8 mouse cellular contexts compared by ENCODE assay signal in the genomic region with DNA sequence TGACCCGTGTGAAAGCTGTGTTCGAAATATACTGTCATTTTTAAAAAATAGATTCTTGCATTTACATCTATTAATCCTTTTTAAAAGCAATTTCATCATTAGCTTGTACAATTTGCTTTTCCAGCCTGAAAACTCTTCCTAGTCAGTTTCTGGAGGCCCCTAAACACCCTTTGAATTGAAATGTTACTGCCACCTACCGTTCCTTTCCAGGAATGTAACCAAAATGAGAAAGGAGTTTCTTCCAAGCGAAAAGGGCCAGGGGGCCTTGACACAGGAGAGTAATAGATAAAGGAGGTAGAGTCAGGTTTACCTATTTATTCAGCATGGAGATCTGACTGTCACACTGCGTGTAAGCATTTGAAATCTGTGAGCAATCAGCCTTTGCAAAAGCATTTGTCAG.
DNase-seq lines count a peak whose midpoint lies in the region; ATAC-seq and TF ChIP-seq lines count a peak whose summit lies in the region.

No protein-coding gene starts in this region.

- DNase-seq in cerebellum, adult 2 months, result peak in 1 of 2 experiments; percentile 41
- DNase-seq in cerebellum, adult 9-11 months, result no peak
- DNase-seq in B cell, adult 2 months, result peak; percentile 9 to 22
- peak; percentile 12 to 66 for DNase-seq in cerebellum, postnatal 25 days
- peak; percentile 56 for DNase-seq in heart, postnatal 0 days (ENCODE audit: low spot score)
- DNase-seq in left cerebral cortex, postnatal 10 days (ENCODE audit: extremely low spot score in 1 of 2, low spot score in 2 of 2), result peak; percentile 33 to 61
- peak; percentile 77 for DNase-seq in retina, embryonic 14.5 days (ENCODE audit: low spot score)
- DNase-seq in spleen, postnatal 4 days (ENCODE audit: low spot score in 2 of 2), result no peak

- H3K9me3 ChIP-seq in heart, postnatal 0 days (replicated peaks; ENCODE audit: control insufficient read depth, low read length), result no peaks in the 10 kb centered on the region

- no peak overlapping the region for H3K4me2 ChIP-seq in heart, postnatal 0 days (ENCODE audit: low read depth, low read length)

- 26% methylated on average over 5 of the region's 5 CpGs for WGBS in cerebellum, adult 2 months
- 28% methylated on average over 5 of the region's 5 CpGs for WGBS in heart, postnatal 0 days

- no peaks in the 10 kb centered on the region for H3K4me1 ChIP-seq in cerebellum, adult 2 months (ENCODE audit: control insufficient read depth, insufficient read depth, low read length)
- no peaks in the 10 kb centered on the region for H3K4me1 ChIP-seq in heart, postnatal 0 days (ENCODE audit: control insufficient read depth, insufficient read depth)

- TF ChIP-seq POLR2A in cerebellum, adult 2 months (IDR thresholded peaks at IDR 0.05; ENCODE audit: borderline replicate concordance, insufficient read depth, low read length), result no peak

- H3K27me3 ChIP-seq in cerebellum, adult 2 months (ENCODE audit: control insufficient read depth, insufficient read depth, low read length), result no peaks in the 10 kb centered on the region
- no peaks in the 10 kb centered on the region for H3K27me3 ChIP-seq in heart, postnatal 0 days (ENCODE audit: control insufficient read depth, insufficient read depth, low read length)

- no peak for ATAC-seq in heart, postnatal 0 days (ENCODE audit: insufficient read depth, low read depth)

- TF ChIP-seq CTCF in cerebellum, adult 2 months (IDR thresholded peaks at IDR 0.05; ENCODE audit: borderline replicate concordance, insufficient read depth, low read depth, low read length), result peak; percentile 34; the same call in 1 of the 2 replicates
- peak; percentile 72 for TF ChIP-seq CTCF in heart, postnatal 0 days (IDR thresholded peaks at IDR 0.05; ENCODE audit: low read depth)

- no peak overlapping the region for H3K4me3 ChIP-seq in cerebellum, adult 2 months (replicated peaks; ENCODE audit: insufficient read depth, low read depth, low read length)
- no peak overlapping the region for H3K4me3 ChIP-seq in heart, postnatal 0 days (ENCODE audit: low read depth, low read length)

- no peak for TF ChIP-seq EP300 in heart, postnatal 0 days (IDR thresholded peaks at IDR 0.05; ENCODE audit: low read depth)

- intact Hi-C loops in left cerebral cortex, postnatal 10 days (cut with DNase I), result loop anchor here (5.0 kb wide), 2 partner anchors 97 to 212 kb away; no protein-coding TSS in a partner anchor

- peak overlapping the region; percentile 10; the same call in 1 of the 2 replicates for H3K27ac ChIP-seq in cerebellum, adult 2 months (ENCODE audit: insufficient read depth, low read length)
- H3K27ac ChIP-seq in heart, postnatal 0 days (ENCODE audit: low read depth), result no peak overlapping the region

- H3K36me3 ChIP-seq in heart, postnatal 0 days (replicated peaks; ENCODE audit: control insufficient read depth, insufficient read depth, low read length), result no peaks in the 10 kb centered on the region

- no peak overlapping the region for H3K9ac ChIP-seq in heart, postnatal 0 days (replicated peaks; ENCODE audit: low read depth, low read length)

Comparison
In these comparisons a context has a peak if more than half of its experiments do, and no peak if none do; other contexts are left out.
1. DNase-seq: peak in B cell, adult 2 months (2 of 2), cerebellum, postnatal 25 days (2 of 2), heart, postnatal 0 days (single experiment), left cerebral cortex, postnatal 10 days (2 of 2) and retina, embryonic 14.5 days (single experiment); none in cerebellum, adult 9-11 months (single experiment) and spleen, postnatal 4 days (0 of 2).